Mouse (Mus musculus) heart, postnatal 0 days (tissue): ENCODE results near the gene 1700012B07Rik.

ENCODE experiments used
- CTCF ChIP-seq: IDR thresholded peaks from 2 replicates; pipeline ENCODE4 v1.5.1; 2016; ENCODE audit warnings: antibody characterized with exemption, control low read depth, low read depth
- EP300 ChIP-seq: IDR thresholded peaks from 2 replicates; pipeline ENCODE4 v1.6.1; 2016; ENCODE audit warnings: antibody characterized with exemption, low read depth

DNA sequence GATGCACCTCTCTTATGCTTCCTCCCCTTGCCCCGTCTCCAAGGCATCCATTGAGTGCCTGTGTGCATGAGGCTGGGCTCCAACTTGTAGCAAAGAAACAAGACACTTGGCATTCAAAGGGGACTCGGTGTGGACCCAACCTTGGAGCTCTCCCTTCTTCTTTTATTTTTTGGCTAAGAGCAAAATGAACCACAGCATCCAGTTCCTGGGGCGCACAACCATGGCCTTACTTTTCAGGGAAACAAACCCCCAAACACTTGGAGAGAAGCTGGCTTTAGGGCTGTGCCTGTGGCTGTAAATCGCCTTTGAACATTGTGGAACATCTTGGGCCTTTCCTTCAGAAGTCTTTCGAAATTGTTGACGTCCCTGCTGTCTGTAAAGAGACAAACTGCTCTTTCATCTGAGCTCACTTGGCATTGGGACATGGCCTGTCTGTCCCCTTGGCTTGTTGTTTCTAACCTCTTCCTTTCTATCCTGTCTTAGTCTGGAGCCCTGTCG is 73.7 kb downstream of the 1700012B07Rik start:
- TF ChIP-seq CTCF (no peak), EP300 (no peak)
